In genomic region chr4:117834845-117835530, GRCm38 (mm10) we compare ENCODE assay signal across 8 mouse cellular contexts. TPM values are rescaled to one million over a fixed set of nuclear protein-coding genes. Genes with fewer than 3 reads are reported as not detected.
DNase-seq lines count a peak whose midpoint lies in the region; ATAC-seq and TF ChIP-seq lines count a peak whose summit lies in the region.

No protein-coding gene starts in this region.

- intact Hi-C loops in left cerebral cortex, adult 2 months (cut with DNase I): no loop called here

- peak; percentile 39 for ATAC-seq in frontal cortex, adult (ENCODE audit: low TSS enrichment)

- H3K79me2 ChIP-seq in macrophage (ENCODE audit: inconsistent target): no peaks in the 10 kb centered on the region

- H3K4me3 ChIP-seq in hindbrain, embryonic 10.5 days: peak overlapping the region; percentile 86
- peak overlapping the region; percentile 82 for H3K4me3 ChIP-seq in left cerebral cortex, adult 2 months
- H3K4me3 ChIP-seq in macrophage (ENCODE audit: inconsistent target): peak overlapping the region; percentile 18; the same call in 1 of the 2 replicates

- H3K27ac ChIP-seq in hindbrain, embryonic 10.5 days: peak overlapping the region; percentile 89
- peak overlapping the region; percentile 95 for H3K27ac ChIP-seq in left cerebral cortex, adult 2 months
- no peak overlapping the region for H3K27ac ChIP-seq in macrophage

- H3K4me1 ChIP-seq in hindbrain, embryonic 10.5 days (replicated peaks): peaks cover 27% of the 10 kb centered on the region

- DNase-seq in WW6 (ENCODE audit: low read depth, low spot score): peak; percentile 46
- DNase-seq in cerebellum, postnatal 10 days: peak; percentile 70 to 73
- DNase-seq in hindbrain, embryonic 10.5 days (ENCODE audit: low spot score): peak; percentile 77
- peak; percentile 57 to 60 for DNase-seq in left cerebral cortex, adult 2 months (ENCODE audit: extremely low spot score in 1 of 2, low spot score in 2 of 2)
- peak; percentile 63 for DNase-seq in right cerebral cortex, postnatal 14 days
- peak; percentile 81 for DNase-seq in yolk sac, embryonic 10.5 days (ENCODE audit: low spot score)

- no peaks in the 10 kb centered on the region for H3K36me3 ChIP-seq in hindbrain, embryonic 10.5 days
- H3K36me3 ChIP-seq in macrophage (ENCODE audit: inconsistent target): no peaks in the 10 kb centered on the region

- no peak for TF ChIP-seq CTCF in left cerebral cortex, adult 2 months (IDR thresholded peaks at IDR 0.05)

- under 1% methylated on average over 36 of the region's 36 CpGs for WGBS in hindbrain, embryonic 10.5 days
- WGBS in macrophage (ENCODE audit: missing documents): 11% methylated on average over 34 of the region's 36 CpGs

- H3K9me3 ChIP-seq in hindbrain, embryonic 10.5 days: no peaks in the 10 kb centered on the region

- H3K27me3 ChIP-seq in hindbrain, embryonic 10.5 days (ENCODE audit: insufficient read depth, poor library complexity, severe bottlenecking): peaks cover 39% of the 10 kb centered on the region

RNA-seq across cellular contexts. Expression of gene Slc6a9, which starts 0.7 kb away (rescaled TPM):
- 7.2 and 7.3 TPM in 2 replicates for polyA plus RNA-seq in hindbrain, embryonic 10.5 days (2016; fragmentation: Nextera tagmentation; extraction: Ambion mirVana)
- 10 to 100 TPM; 34.2 to 35.4 TPM for total RNA-seq in left cerebral cortex, adult 2 months (2021)
- 1 to 10 TPM in 1 of 26 experiments, under 1 TPM in 3, not detected in 22; 0.17 to 2.2 (median 0.39) TPM for total RNA-seq in macrophage (2018; cell fraction: chromatin; rRNA removed)
- under 1 TPM in 15 of 26 experiments, not detected in 11; 0.05 to 0.61 (median 0.15) TPM for total RNA-seq in macrophage (2018; cell fraction: cytosol; rRNA removed)
- total RNA-seq in macrophage (2018; cell fraction: nucleus; rRNA removed): 1 to 10 TPM in 3 of 26 experiments, under 1 TPM in 7, not detected in 16; 0.20 to 2.2 (median 0.64) TPM
- polyA plus RNA-seq in macrophage (2018): not detected in 3 replicates

RNA-seq across cellular contexts. Expression of gene Ccdc24, which starts 37.4 kb away (rescaled TPM):
- 2.0 and 2.4 TPM in 2 replicates for polyA plus RNA-seq in hindbrain, embryonic 10.5 days (2016; fragmentation: Nextera tagmentation; extraction: Ambion mirVana)
- 1 to 10 TPM in 1 of 2 experiments, under 1 TPM in 1; 0.94 to 1.4 TPM for total RNA-seq in left cerebral cortex, adult 2 months (2021)
- total RNA-seq in macrophage (2018; cell fraction: chromatin; rRNA removed): 1 to 10 TPM in 1 of 26 experiments, under 1 TPM in 4, not detected in 21; 0.16 to 2.9 (median 0.51) TPM
- not detected for total RNA-seq in macrophage (2018; cell fraction: cytosol; rRNA removed)
- total RNA-seq in macrophage (2018; cell fraction: nucleus; rRNA removed): 1 to 10 TPM in 1 of 26 experiments, under 1 TPM in 2, not detected in 23; 0.21 to 1.5 (median 0.48) TPM
- not detected in 3 replicates for polyA plus RNA-seq in macrophage (2018)

RNA-seq across cellular contexts. Expression of gene B4galt2, which starts 48.3 kb away (rescaled TPM):
- 22.7 and 31.7 TPM in 2 replicates for polyA plus RNA-seq in hindbrain, embryonic 10.5 days (2016; fragmentation: Nextera tagmentation; extraction: Ambion mirVana)
- total RNA-seq in left cerebral cortex, adult 2 months (2021): 10 to 100 TPM; 86.7 to 90.6 TPM
- total RNA-seq in macrophage (2018; cell fraction: chromatin; rRNA removed): 1 to 10 TPM in 23 of 26 experiments, under 1 TPM in 2, not detected in 1; 0.64 to 8.5 (median 1.9) TPM
- under 1 TPM in 16 of 26 experiments, not detected in 10; 0.03 to 0.48 (median 0.11) TPM for total RNA-seq in macrophage (2018; cell fraction: cytosol; rRNA removed)
- total RNA-seq in macrophage (2018; cell fraction: nucleus; rRNA removed): 1 to 10 TPM in 10 of 26 experiments, under 1 TPM in 14, not detected in 2; 0.28 to 2.7 (median 0.85) TPM
- 0.14 to 0.58 TPM in 2 of 3 replicates, not detected in the other for polyA plus RNA-seq in macrophage (2018)

RNA-seq across cellular contexts. Expression of gene Atp6v0b, which starts 52.1 kb away (rescaled TPM):
- 208 and 263 TPM in 2 replicates for polyA plus RNA-seq in hindbrain, embryonic 10.5 days (2016; fragmentation: Nextera tagmentation; extraction: Ambion mirVana)
- total RNA-seq in left cerebral cortex, adult 2 months (2021): 100 to 1,000 TPM; 430 to 462 TPM
- total RNA-seq in macrophage (2018; cell fraction: chromatin; rRNA removed): 1,000 to 10,000 TPM in 7 of 26 experiments, 100 to 1,000 TPM in 19; 550 to 1,641 (median 786) TPM
- 100 to 1,000 TPM; 385 to 632 (median 493) TPM for total RNA-seq in macrophage (2018; cell fraction: cytosol; rRNA removed)
- 1,000 to 10,000 TPM in 18 of 26 experiments, 100 to 1,000 TPM in 8; 771 to 1,959 (median 1,156) TPM for total RNA-seq in macrophage (2018; cell fraction: nucleus; rRNA removed)
- polyA plus RNA-seq in macrophage (2018): 307 to 636 TPM (median 464 TPM) in 3 replicates

RNA-seq across cellular contexts. Expression of gene Dph2, which starts 56.8 kb away (rescaled TPM):
- 27.1 and 27.5 TPM in 2 replicates for polyA plus RNA-seq in hindbrain, embryonic 10.5 days (2016; fragmentation: Nextera tagmentation; extraction: Ambion mirVana)
- total RNA-seq in left cerebral cortex, adult 2 months (2021): 10 to 100 TPM in 1 of 2 experiments, 1 to 10 TPM in 1; 9.1 to 11.4 TPM
- 10 to 100 TPM in 7 of 26 experiments, 1 to 10 TPM in 19; 1.9 to 15.4 (median 7.8) TPM for total RNA-seq in macrophage (2018; cell fraction: chromatin; rRNA removed)
- 1 to 10 TPM; 1.4 to 6.7 (median 4.5) TPM for total RNA-seq in macrophage (2018; cell fraction: cytosol; rRNA removed)
- 10 to 100 TPM in 6 of 26 experiments, 1 to 10 TPM in 20; 2.1 to 17.8 (median 7.0) TPM for total RNA-seq in macrophage (2018; cell fraction: nucleus; rRNA removed)
- 1.9 to 7.4 TPM (median 4.9 TPM) in 3 replicates for polyA plus RNA-seq in macrophage (2018)

Comparison
In these comparisons a context has a peak if more than half of its experiments do, and no peak if none do; other contexts are left out.
1. H3K4me3 ChIP-seq: peak in every context shown above with its lines; median percentile 86 in hindbrain, embryonic 10.5 days; 82 in left cerebral cortex, adult 2 months; 18 in macrophage.
2. RNA of gene B4galt2, which starts 48.3 kb away (polyA plus RNA-seq): 22.7 to 31.7 TPM in hindbrain, embryonic 10.5 days; 0.14 to 0.58 TPM in macrophage; every median in the first group is over 10 times any median in the second.
3. Peak in every context shown above with its lines, with median percentiles within 50 percentile points of each other: DNase-seq.